Mouse (Mus musculus): ENCODE data around the gene Epas1.

Epas1 gene

GRCm38 (mm10) chr17:86755581-86756195 is 2.2 kb downstream of the Epas1 start:
- DNase-seq (ENCODE audit: low spot score) = no peak

- DNase-seq (ENCODE audit: low spot score) = peak; percentile 39
Observed at GRCm38 (mm10) chr17:86757621-86758020, 4.1 kb downstream of the Epas1 start.

GRCm38 (mm10) chr17:86761859-86762258 is 8.4 kb downstream of the Epas1 start:
- DNase-seq (ENCODE audit: low spot score) = no peak

DNA sequence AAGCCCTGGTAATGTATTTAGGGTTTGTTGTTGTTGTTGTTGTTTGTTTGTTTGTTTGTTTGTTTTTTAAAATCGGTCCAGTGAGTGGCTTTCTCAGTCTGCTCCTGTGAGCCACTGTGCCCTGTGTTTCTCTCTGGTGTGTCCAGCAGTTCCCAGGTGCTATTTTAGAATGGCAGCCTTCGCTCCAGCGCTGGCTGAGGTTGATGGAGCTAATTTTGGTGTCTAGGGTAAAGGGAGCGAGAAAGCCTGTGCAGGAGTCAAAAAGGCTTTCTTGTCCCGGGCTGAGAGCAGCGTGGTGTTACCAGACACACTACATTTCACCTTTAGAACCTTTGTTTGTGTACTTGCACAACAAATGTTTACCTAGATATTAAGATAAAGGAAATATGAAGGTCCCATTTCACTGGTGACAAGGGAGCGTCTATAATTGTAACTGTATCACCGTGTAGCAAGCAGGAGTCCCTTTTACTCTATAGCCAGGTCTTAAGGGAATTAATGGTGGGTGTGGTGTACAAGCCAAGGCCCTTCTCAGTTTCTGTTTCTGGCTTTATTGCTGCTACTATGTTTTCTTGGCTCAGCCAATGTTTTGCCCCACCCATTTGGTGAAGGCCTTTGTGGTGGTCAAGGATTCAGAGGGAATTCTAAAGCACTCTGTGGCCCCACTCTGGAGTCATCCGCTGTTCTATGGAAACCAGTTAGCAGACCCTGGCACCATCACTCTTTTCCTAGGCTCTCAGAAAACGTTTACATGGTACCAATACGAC is 9.2 kb downstream of the Epas1 start:
- no peak for DNase-seq (ENCODE audit: low spot score)

DNA sequence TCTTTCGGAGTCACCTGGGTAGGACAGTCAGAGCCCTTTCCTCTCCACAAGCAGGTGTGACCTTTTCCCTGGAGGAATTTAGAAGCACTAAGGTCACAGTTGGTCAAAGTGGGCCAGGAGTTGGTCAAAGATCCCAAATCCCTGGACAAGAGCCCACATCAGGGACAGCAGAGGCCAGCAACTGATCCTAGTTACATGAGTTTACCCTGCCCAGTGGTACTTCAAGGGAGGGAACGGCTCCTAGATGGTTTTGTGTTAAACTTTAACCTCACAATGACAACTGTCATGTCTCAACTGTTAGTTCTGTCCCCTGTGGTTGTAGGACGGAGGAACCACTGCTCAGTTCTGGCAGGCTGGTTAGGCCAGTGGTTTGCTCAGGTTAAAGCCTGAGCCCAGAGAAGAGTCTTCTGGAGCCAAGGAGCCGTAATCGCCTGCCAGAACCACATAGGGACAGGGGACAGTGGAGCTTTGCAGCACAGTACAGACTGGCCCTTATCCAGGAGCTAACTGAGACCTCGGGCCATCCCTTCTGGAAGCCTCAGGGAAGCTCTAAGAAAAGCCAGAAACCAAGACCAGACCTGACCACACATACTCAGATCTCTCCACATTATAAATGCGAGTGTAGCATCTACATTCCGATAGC is 12.4 kb downstream of the Epas1 start:
- DNase-seq (ENCODE audit: low spot score) = no peak

GRCm38 (mm10) chr17:86766412-86766811 is 12.9 kb downstream of the Epas1 start:
- no peak for DNase-seq (ENCODE audit: low spot score)

- DNase-seq (ENCODE audit: low spot score) = no peak
Observed at GRCm38 (mm10) chr17:86768596-86768995, 15.1 kb downstream of the Epas1 start.

DNA sequence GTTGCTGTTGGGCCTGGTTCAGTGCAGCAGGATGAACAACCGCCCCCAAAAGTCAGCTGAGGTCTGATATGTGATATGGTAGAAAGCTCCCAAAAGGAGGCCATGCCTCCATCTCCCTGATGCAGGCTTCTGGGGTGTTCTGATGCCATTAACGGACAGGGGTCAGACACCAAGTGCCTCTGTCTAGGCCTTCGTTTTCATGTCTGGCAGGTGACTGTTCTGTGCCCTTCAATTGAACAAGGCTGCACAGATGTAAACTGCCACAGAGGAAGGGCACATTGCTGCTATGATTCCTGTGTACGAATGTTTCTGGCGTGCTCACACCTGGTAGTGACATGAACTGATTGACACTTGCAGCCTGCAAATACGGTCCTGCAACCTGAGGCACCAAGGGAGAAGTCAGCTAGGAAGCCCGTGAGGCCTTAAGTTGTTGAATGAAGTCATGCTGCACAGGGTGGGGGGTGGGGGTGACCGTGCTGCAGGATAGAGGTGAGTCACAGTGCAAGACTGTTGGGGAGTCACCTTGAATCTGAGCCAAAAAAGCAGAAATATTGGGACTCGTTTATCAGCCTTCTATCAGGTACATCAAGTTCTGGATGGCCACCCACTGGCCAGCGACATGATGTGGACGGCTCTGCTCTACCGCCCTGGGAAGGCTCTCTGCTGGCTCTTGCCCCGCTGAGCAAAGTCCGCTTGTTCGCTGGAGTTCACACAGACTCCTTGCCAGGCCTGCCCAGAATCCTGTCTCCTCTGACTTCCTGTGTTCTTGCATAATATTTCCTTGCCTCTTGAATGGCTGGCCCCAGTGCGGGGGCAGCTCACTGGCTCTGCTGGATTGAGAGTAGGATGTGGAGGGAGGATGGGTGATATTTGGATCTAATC is 16.1 kb downstream of the Epas1 start:
- DNase-seq (ENCODE audit: low spot score) = peak; percentile 84

DNA sequence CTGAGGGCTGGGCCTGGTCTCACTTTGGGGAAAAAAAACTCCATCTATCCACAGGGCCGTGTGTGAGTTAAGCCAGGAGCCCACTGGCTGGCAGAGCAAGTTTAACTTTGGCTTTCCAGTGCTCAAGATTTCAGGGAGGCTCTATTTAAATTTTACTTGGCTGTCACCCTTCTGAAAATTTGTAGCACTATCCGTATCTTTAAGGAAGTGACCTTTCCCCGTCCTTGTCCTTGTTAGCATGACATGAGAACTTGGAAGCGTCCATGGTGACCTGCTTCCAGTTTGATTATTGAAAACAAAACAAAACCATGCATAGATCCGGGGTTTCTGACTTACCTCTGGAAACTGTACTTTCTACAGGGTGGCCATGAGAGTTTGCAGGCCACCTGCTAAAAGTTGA is 17.3 kb downstream of the Epas1 start:
- DNase-seq (ENCODE audit: low spot score) = no peak

GRCm38 (mm10) chr17:86772035-86772434 is 18.5 kb downstream of the Epas1 start:
- DNase-seq (ENCODE audit: low spot score) = no peak

DNA sequence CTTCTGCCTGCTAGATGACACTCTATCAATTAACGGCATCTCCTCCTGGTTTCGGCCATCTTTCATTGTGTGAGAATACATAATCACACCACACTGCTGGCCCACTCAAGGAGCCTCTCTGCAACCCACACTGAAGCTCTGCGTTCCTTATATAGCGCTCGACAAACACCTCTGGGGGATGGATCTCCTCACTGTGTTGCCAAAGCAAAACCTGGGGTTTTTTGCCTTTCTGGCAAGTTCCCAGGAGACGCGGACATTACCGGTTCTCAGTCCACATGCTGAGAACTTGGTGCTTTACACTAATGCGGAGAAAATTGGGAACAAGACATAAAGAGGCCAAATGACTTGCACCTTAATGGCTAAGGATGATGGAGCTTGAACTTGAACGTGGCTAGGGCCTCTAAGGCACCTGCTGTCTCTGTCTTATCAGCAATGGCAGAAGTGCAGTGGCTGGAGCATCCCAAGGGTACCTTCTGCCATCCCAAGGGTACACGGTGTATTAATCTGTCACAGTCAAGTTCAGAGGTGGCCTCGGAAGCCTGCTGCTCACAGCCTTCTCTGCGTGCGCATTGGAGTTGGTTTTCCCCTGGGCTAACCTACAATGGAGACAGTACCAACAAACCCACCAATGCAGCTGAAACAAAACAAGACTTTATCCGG is 19.6 kb downstream of the Epas1 start:
- no peak for DNase-seq (ENCODE audit: low spot score)

DNA sequence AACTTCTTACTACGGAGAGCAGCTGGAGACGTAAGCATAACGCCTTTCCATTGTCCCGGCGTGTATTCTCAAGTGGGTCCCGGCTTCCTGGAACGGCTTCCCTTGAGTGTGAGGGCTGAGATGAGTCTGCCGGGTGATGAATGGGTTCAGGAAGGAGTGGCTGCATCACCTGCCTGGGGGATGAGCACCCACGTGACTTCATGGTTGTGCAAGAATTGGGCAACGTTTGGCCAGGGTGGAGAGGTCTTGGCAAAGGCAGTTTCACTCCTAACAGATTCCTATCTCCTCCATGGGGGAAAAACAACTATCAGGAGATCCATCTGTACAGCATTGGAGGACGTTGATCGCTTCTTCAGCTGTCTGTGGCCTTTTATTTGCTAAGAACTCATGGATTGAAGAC is 23.0 kb downstream of the Epas1 start:
- no peak for DNase-seq (ENCODE audit: low spot score)

- DNase-seq (ENCODE audit: low spot score) = no peak
Observed at GRCm38 (mm10) chr17:86778147-86778546, 24.6 kb downstream of the Epas1 start.

- DNase-seq (ENCODE audit: low spot score) = no peak
Observed at GRCm38 (mm10) chr17:86779191-86780130, 26.0 kb downstream of the Epas1 start.

- DNase-seq (ENCODE audit: low spot score) = peak; percentile 35
Observed at GRCm38 (mm10) chr17:86780708-86781318, 27.3 kb downstream of the Epas1 start.

DNA sequence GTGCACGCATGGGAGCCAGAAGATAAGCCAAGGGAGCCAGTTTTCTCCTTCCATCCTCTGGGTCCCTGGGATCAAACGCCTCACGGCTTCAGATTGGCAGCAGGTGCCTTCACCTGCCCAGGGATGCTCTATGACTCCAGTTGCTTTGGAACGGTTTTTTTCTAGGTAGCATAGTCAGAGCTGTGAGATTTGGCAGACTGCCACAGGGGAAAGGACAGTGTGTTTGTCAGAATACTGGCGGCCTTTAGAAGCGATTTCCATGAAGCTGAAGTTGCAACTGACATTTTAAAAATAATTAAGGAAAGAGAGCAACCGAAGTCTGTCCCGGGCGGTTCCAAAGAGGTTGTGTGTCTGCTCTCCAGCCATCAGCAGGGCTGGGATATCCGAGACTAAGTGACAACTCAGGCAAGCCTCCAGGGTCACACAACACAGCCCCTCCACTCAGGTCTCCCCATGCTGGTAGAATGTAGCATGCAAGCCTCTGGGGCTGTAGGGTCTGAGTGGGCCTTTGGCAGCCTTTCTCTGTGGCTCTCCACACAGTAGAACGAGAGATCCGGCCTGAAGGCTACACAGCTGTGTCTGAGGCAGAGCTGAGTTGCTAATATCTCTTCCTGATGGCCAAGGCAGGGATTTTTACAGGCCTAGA is 28.4 kb downstream of the Epas1 start:
- no peak for DNase-seq (ENCODE audit: low spot score)

DNA sequence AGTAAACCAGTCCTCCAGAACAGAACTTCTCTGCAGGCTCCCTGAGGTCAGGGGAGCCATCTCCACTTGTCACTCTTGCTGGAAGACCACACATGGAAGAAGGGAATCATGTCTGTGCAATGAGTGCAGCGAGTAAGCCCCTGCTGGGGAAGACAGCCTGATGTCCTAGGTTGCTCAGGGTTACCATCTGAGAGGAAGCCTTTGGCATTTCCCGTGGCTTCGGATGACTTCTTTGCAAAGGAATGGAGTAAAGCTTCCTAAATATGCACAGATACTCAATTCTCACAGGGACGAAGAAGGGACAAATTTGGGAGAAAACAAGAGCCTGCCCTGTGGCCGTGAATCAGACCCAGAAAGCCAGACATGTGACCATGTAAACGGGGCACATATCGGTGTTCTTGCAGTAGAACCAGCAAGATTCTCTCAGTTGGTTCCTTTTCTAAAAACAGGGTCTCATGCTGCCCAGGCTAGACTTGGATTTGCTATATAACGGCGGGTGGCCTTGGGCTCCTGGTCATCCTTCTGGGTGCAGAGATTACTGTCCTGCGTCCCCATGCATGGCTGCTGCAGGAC is 31.0 kb downstream of the Epas1 start:
- DNase-seq (ENCODE audit: low spot score) = no peak

DNA sequence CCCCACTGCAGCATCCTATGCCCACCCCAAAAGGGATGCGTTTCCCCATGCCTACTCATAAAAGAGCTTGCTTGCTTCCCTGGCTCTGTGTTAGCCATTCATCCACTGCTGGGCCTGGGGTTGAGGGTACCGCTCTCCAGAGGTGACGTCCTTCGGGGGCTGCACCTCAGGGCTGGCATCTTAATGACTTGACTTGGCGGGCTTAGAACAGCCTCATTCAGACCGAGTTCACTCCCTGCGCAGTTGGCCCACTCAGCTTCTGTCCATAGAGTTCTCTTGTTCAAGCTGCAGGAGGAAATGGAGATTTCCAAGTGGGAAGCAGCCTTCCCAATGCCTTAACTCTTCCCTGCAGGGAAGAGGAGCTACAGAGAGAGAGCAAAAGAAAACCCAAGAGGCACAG is 32.1 kb downstream of the Epas1 start:
- DNase-seq (ENCODE audit: low spot score) = no peak

GRCm38 (mm10) chr17:86786496-86786895 is 33.0 kb downstream of the Epas1 start:
- DNase-seq (ENCODE audit: low spot score) = no peak
